Mouse (Mus musculus) myocyte (in vitro differentiated cells): Measurements from ENCODE around the gene Plce1. TPM values are rescaled to one million over a fixed set of nuclear protein-coding genes. Genes with fewer than 3 reads are reported as not detected.

Experiments
- H3K27me3 ChIP-seq: one replicate; pipeline ENCODE4 v1.6.1; 2011; ENCODE audit not compliant: control insufficient read depth, insufficient read depth, insufficient read length
- H3K36me3 ChIP-seq: one replicate; pipeline ENCODE4 v1.6.1; 2011; ENCODE audit not compliant: control insufficient read depth, insufficient read depth
- H3K4me2 ChIP-seq: one replicate; pipeline ENCODE4 v1.6.1; 2011; ENCODE audit warnings: low read depth, control low read depth
- H3K4me3 ChIP-seq: one replicate; pipeline ENCODE4 v1.5.1; 2011; ENCODE audit warnings: mild to moderate bottlenecking, control low read depth, moderate library complexity
- H3K79me2 ChIP-seq: one replicate; pipeline ENCODE4 v1.6.1; 2011; ENCODE audit not compliant: control insufficient read depth, insufficient read depth
- H3ac ChIP-seq: one replicate; pipeline ENCODE4 v1.6.1; 2011; ENCODE audit not compliant: control insufficient read depth, insufficient read length
- CEBPB ChIP-seq: IDR thresholded peaks from 2 replicates; pipeline ENCODE4 v1.6.1; 2011; ENCODE audit warnings: mild to moderate bottlenecking, moderate library complexity; ENCODE audit not compliant: poor library complexity, insufficient read depth, severe bottlenecking
- E2F4 ChIP-seq: IDR thresholded peaks from one replicate; pipeline ENCODE4 v1.6.1; 2011; ENCODE audit warnings: mild to moderate bottlenecking, control low read depth, moderate library complexity; ENCODE audit not compliant: insufficient read depth
- MAX ChIP-seq: IDR thresholded peaks from one replicate; pipeline ENCODE4 v1.6.1; 2011; ENCODE audit warnings: low read depth, mild to moderate bottlenecking, control low read depth
- MYOD1 ChIP-seq, 3 experiments: IDR thresholded peaks; one replicate each; pipeline ENCODE4 v1.6.1; 2011; ENCODE audit warnings: control low read depth in 2 of 3, low read depth in 2 of 3, mild to moderate bottlenecking in 2 of 3, moderate library complexity in 1 of 3; ENCODE audit not compliant: insufficient read length in 2 of 3, control insufficient read depth in 1 of 3
- MYOG ChIP-seq, 3 experiments: IDR thresholded peaks; one replicate each; pipeline ENCODE4 v1.6.1; 2011; ENCODE audit warnings: control low read depth in 2 of 3, low read depth in 2 of 3, mild to moderate bottlenecking in 2 of 3; ENCODE audit not compliant: insufficient read length in 2 of 3, control insufficient read depth in 1 of 3, insufficient read depth in 1 of 3
- POLR2A ChIP-seq: IDR thresholded peaks from one replicate; pipeline ENCODE4 v1.6.1; 2011; ENCODE audit warnings: low read depth, mild to moderate bottlenecking, control low read depth, moderate library complexity; ENCODE audit not compliant: insufficient read length
- POLR2AphosphoS2 ChIP-seq: IDR thresholded peaks from one replicate; pipeline ENCODE4 v1.6.1; 2011; ENCODE audit warnings: low read depth, control low read depth; ENCODE audit not compliant: insufficient read length
- REST ChIP-seq: IDR thresholded peaks from one replicate; pipeline ENCODE4 v1.6.1; 2011; ENCODE audit warnings: mild to moderate bottlenecking, control low read depth, moderate library complexity; ENCODE audit not compliant: insufficient read depth, insufficient read length
- SRF ChIP-seq: IDR thresholded peaks from one replicate; pipeline ENCODE4 v1.6.1; 2011; ENCODE audit warnings: low read depth; ENCODE audit not compliant: control insufficient read depth, insufficient read length
- TCF12 ChIP-seq: IDR thresholded peaks from one replicate; pipeline ENCODE4 v1.6.1; 2011; ENCODE audit warnings: mild to moderate bottlenecking, control low read depth; ENCODE audit not compliant: poor library complexity, insufficient read depth, severe bottlenecking
- TCF3 ChIP-seq: IDR thresholded peaks from one replicate; pipeline ENCODE4 v1.6.1; 2011; ENCODE audit warnings: low read depth, control low read depth; ENCODE audit not compliant: insufficient read length
- USF1 ChIP-seq: IDR thresholded peaks from one replicate; pipeline ENCODE4 v1.6.1; 2011; ENCODE audit warnings: low read depth, mild to moderate bottlenecking, control low read depth, moderate library complexity
- polyA plus RNA-seq: library from polyadenylated mRNA; unstranded; fragments of >200 nt; fragmentation: generic; extraction: Trizol; gene quantifications from one replicate; pipeline ENCODE4 v1.2.1, GENCODE M21; 2012; ENCODE audit warnings: missing spikeins

The Plce1 gene
- polyA plus RNA-seq, 1 experiment = 0.01 TPM

DNA sequence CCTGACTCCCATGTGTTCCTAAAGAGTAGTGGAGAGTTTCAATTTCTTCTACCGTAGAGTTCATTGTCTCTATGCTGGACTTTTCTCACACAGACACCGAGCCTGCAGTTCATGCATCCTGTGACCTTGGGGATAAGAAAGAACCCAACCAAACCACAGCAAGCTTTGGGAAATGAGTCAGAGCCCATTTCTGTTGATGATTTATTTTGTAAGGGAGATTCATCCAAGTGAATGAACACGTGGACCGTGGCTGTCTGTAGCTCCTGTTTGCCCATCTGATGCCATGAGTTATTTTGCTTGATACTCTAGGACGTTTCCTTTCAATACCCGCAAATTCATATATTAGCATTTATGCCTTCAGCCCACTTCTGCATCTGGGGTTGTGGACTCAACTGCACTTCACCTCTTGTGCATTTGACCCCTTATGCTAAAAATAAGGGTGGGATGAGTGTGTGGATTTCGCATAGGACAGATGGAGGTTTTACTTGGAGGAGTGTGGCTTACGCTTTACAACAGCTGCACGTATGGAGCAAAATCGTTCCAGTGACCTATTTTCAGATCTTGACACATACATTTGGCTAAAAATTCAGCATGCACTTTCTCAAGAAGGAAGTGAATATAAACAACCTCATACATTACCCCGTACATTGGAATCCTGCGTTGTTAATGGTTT is 112.5 kb downstream of the Plce1 start:
- peak overlapping the region; percentile 74 for H3K4me2 ChIP-seq
- no peaks in the 10 kb centered on the region for H3K79me2 ChIP-seq
- H3K27me3 ChIP-seq = no peaks in the 10 kb centered on the region
- no peaks in the 10 kb centered on the region for H3K36me3 ChIP-seq
- H3ac ChIP-seq = no peak overlapping the region
- TF ChIP-seq POLR2AphosphoS2 (no peak), MAX (peak; percentile 51), REST (no peak), E2F4 (no peak), USF1 (peak; percentile 87), MYOD1 (IDR thresholded peaks at IDR 0.05; ENCODE audit: control insufficient read depth in 1 of 3, insufficient read length in 2 of 3, low read depth in 2 of 3) (peak in 2 of 3 experiments; percentile 55 to 58), MYOG (IDR thresholded peaks at IDR 0.05; ENCODE audit: control insufficient read depth in 1 of 3, insufficient read depth in 1 of 3, insufficient read length in 2 of 3, low read depth in 2 of 3) (peak in 1 of 3 experiments; percentile 24)
- no peak overlapping the region for H3K4me3 ChIP-seq

GRCm38 (mm10) chr19:38596096-38596495 is 115.2 kb downstream of the Plce1 start:
- Histone ChIP-seq H3ac (no peak overlapping the region), H3K4me3 (no peak overlapping the region), H3K79me2 (no peaks in the 10 kb centered on the region), H3K4me2 (no peak overlapping the region), H3K27me3 (no peaks in the 10 kb centered on the region), H3K36me3 (no peaks in the 10 kb centered on the region)
- TF ChIP-seq CEBPB (no peak), E2F4 (no peak), POLR2AphosphoS2 (no peak), TCF12 (no peak), USF1 (no peak), REST (no peak), MAX (no peak), TCF3 (no peak), MYOD1 (IDR thresholded peaks at IDR 0.05; ENCODE audit: control insufficient read depth in 1 of 3, insufficient read length in 2 of 3, low read depth in 2 of 3) (no peak), SRF (no peak), POLR2A (no peak), MYOG (IDR thresholded peaks at IDR 0.05; ENCODE audit: control insufficient read depth in 1 of 3, insufficient read depth in 1 of 3, insufficient read length in 2 of 3, low read depth in 2 of 3) (no peak)

GRCm38 (mm10) chr19:38597392-38597791 is 116.5 kb downstream of the Plce1 start:
- H3K36me3 ChIP-seq = no peaks in the 10 kb centered on the region
- no peak for TF ChIP-seq TCF12
- TF ChIP-seq MYOD1 (IDR thresholded peaks at IDR 0.05; ENCODE audit: control insufficient read depth in 1 of 3, insufficient read length in 2 of 3, low read depth in 2 of 3) = no peak
- no peak for TF ChIP-seq POLR2A
- TF ChIP-seq POLR2AphosphoS2 = no peak
- no peaks in the 10 kb centered on the region for H3K27me3 ChIP-seq
- H3K4me2 ChIP-seq = no peak overlapping the region
- no peaks in the 10 kb centered on the region for H3K79me2 ChIP-seq
- H3ac ChIP-seq = no peak overlapping the region
- no peak overlapping the region for H3K4me3 ChIP-seq

DNA sequence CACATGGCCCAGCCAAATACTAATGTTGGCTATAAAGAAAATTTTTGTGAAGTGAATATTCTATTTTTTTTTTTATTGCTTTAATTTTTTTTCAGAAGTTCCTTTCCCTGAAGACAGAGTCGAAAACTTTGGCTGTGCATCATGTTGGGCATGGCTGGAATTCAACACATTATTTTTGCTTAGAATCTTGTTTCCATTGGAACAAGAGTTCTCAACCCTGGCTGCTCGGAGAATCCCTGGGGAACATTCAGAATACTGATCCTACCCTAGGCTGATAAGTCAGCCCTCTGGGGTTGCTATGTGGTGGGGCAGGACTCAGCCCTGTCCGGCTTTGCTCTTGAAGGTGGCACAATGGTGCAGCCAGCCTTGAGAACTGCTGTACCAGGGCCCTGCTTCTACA is 118.1 kb downstream of the Plce1 start:
- Histone ChIP-seq H3K4me3 (no peak overlapping the region), H3K4me2 (no peak overlapping the region), H3K79me2 (no peaks in the 10 kb centered on the region), H3K36me3 (no peaks in the 10 kb centered on the region), H3K27me3 (no peaks in the 10 kb centered on the region), H3ac (no peak overlapping the region)
- TF ChIP-seq E2F4 (no peak), TCF12 (no peak), USF1 (no peak), TCF3 (no peak), SRF (no peak), MAX (no peak), POLR2A (no peak), POLR2AphosphoS2 (no peak), REST (no peak), MYOD1 (IDR thresholded peaks at IDR 0.05; ENCODE audit: control insufficient read depth in 1 of 3, insufficient read length in 2 of 3, low read depth in 2 of 3) (no peak), CEBPB (no peak), MYOG (IDR thresholded peaks at IDR 0.05; ENCODE audit: control insufficient read depth in 1 of 3, insufficient read depth in 1 of 3, insufficient read length in 2 of 3, low read depth in 2 of 3) (no peak)

- Histone ChIP-seq H3K4me2 (no peak overlapping the region), H3ac (no peak overlapping the region), H3K4me3 (no peak overlapping the region), H3K36me3 (no peaks in the 10 kb centered on the region), H3K27me3 (no peaks in the 10 kb centered on the region), H3K79me2 (no peaks in the 10 kb centered on the region)
- TF ChIP-seq POLR2AphosphoS2 = no peak
- TF ChIP-seq E2F4 = no peak
- no peak for TF ChIP-seq POLR2A
- no peak for TF ChIP-seq USF1
Measured at GRCm38 (mm10) chr19:38601127-38601526, 120.2 kb downstream of the Plce1 start.
